ENCODE assay signal across 8 mouse cellular contexts in the genomic region with DNA sequence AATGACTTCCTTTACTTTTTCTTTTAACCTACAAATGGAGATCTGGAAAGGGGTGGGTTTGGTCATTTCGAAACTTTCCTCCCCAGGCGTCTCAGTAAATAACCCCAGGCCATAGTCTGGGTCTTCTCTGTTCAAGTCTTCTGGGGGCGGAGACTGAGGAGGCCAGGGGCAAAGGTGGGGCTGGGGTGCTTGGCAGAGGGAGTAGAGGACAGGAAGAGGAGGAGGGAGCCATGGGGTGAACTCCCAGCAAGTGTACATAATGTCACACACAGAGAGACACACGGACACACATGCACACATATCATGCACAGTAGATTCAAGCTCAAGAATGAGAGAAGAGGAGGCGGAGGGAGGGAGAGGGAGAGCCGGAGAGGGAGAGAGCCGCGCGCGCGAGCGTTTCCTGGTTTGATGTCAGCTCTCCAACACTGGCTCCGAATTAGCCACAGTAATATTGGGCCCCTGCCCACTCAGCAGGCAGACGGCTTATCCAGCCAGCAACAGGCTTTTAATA.
A peak's percentile ranks its signal among the peaks of the same experiment; 100 is the strongest.
DNase-seq lines count a peak whose midpoint lies in the region; ATAC-seq and TF ChIP-seq lines count a peak whose summit lies in the region.

No protein-coding gene starts in this region.

- ATAC-seq in embryonic facial prominence, embryonic 11.5 days (replicated peaks; ENCODE audit: insufficient number of reproducible peaks, low FRiP score, low TSS enrichment, low read depth) = peak; percentile 64; the same call in 1 of the 2 replicates
- ATAC-seq in midbrain, postnatal 0 days (ENCODE audit: low FRiP score) = peak; percentile 47; the same call in 1 of the 2 replicates

- WGBS in embryonic facial prominence, embryonic 11.5 days = 3% methylated on average over 14 of the region's 14 CpGs
- WGBS in heart, embryonic 10.5 days = 6% methylated on average over 14 of the region's 14 CpGs
- WGBS in midbrain, postnatal 0 days = 4% methylated on average over 14 of the region's 14 CpGs
- WGBS in thymus, adult 2 months = 11% methylated on average over 14 of the region's 14 CpGs

- H3K27me3 ChIP-seq in embryonic facial prominence, embryonic 11.5 days (ENCODE audit: control insufficient read depth, insufficient read depth, low read length) = no peaks in the 10 kb centered on the region
- no peaks in the 10 kb centered on the region for H3K27me3 ChIP-seq in heart, embryonic 10.5 days (ENCODE audit: insufficient read depth, poor library complexity, severe bottlenecking)
- H3K27me3 ChIP-seq in midbrain, postnatal 0 days (ENCODE audit: insufficient read depth, low read length) = no peaks in the 10 kb centered on the region
- H3K27me3 ChIP-seq in thymus, adult 2 months (ENCODE audit: control insufficient read depth, insufficient read depth, low read length) = no peaks in the 10 kb centered on the region

- H3K27ac ChIP-seq in embryonic facial prominence, embryonic 11.5 days (replicated peaks; ENCODE audit: low read depth, low read length) = no peak overlapping the region
- H3K27ac ChIP-seq in heart, embryonic 10.5 days = peak overlapping the region; percentile 87
- no peak overlapping the region for H3K27ac ChIP-seq in midbrain, postnatal 0 days (ENCODE audit: low read depth, low read length)
- no peak overlapping the region for H3K27ac ChIP-seq in thymus, adult 2 months (ENCODE audit: control insufficient read depth, insufficient read depth, low read length)

- H3K4me1 ChIP-seq in embryonic facial prominence, embryonic 11.5 days (ENCODE audit: control insufficient read depth, insufficient read depth, low read length) = no peaks in the 10 kb centered on the region; the same call in 1 of the 2 replicates
- peaks cover 36% of the 10 kb centered on the region for H3K4me1 ChIP-seq in heart, embryonic 10.5 days
- H3K4me1 ChIP-seq in midbrain, postnatal 0 days (ENCODE audit: insufficient read depth, low read length) = no peaks in the 10 kb centered on the region; the same call in 1 of the 2 replicates
- H3K4me1 ChIP-seq in thymus, adult 2 months (replicated peaks; ENCODE audit: control insufficient read depth, insufficient read depth, low read length) = peaks cover 9% of the 10 kb centered on the region; the same call in 1 of the 2 replicates

- TF ChIP-seq CTCF in midbrain, postnatal 0 days (IDR thresholded peaks at IDR 0.05) = no peak
- no peak for TF ChIP-seq CTCF in thymus, adult 2 months (IDR thresholded peaks at IDR 0.05; ENCODE audit: borderline replicate concordance, control insufficient read depth, extremely low read depth, insufficient read depth, low read length, poor library complexity)

- DNase-seq in ovary, adult 18-20 months (ENCODE audit: low spot score) = peak; percentile 32
- no peak for DNase-seq in ovary, postnatal 10 days (ENCODE audit: low spot score)
- DNase-seq in embryonic facial prominence, embryonic 11.5 days (ENCODE audit: low spot score) = peak; percentile 69
- DNase-seq in heart, embryonic 10.5 days (ENCODE audit: low spot score) = peak; percentile 77
- DNase-seq in kidney, adult 18-20 months = peak; percentile 49
- DNase-seq in liver = peak; percentile 40
- peak; percentile 82 for DNase-seq in midbrain, postnatal 0 days (ENCODE audit: low spot score)
- peak; percentile 43 for DNase-seq in thymus, adult 2 months

- peak overlapping the region; percentile 37 for H3K9ac ChIP-seq in embryonic facial prominence, embryonic 11.5 days (replicated peaks; ENCODE audit: low read length)
- no peak overlapping the region for H3K9ac ChIP-seq in midbrain, postnatal 0 days (replicated peaks; ENCODE audit: low read length, poor library complexity, severe bottlenecking)

- peak overlapping the region; percentile 11; the same call in 1 of the 2 replicates for H3K4me3 ChIP-seq in embryonic facial prominence, embryonic 11.5 days (ENCODE audit: low read depth, low read length)
- peak overlapping the region; percentile 44 for H3K4me3 ChIP-seq in heart, embryonic 10.5 days
- H3K4me3 ChIP-seq in midbrain, postnatal 0 days (ENCODE audit: low read depth, low read length) = peak overlapping the region; percentile 5; the same call in 1 of the 2 replicates
- peak overlapping the region; percentile 3; the same call in 1 of the 2 replicates for H3K4me3 ChIP-seq in thymus, adult 2 months (ENCODE audit: control insufficient read depth, insufficient read depth, low read length)

- H3K4me2 ChIP-seq in embryonic facial prominence, embryonic 11.5 days (ENCODE audit: low read depth, low read length) = peak overlapping the region; percentile 48
- H3K4me2 ChIP-seq in midbrain, postnatal 0 days (ENCODE audit: low read depth, low read length, poor library complexity, severe bottlenecking) = peak overlapping the region; percentile 40

- no peaks in the 10 kb centered on the region for H3K36me3 ChIP-seq in embryonic facial prominence, embryonic 11.5 days (replicated peaks; ENCODE audit: control insufficient read depth, insufficient read depth, low read depth, low read length)
- no peaks in the 10 kb centered on the region for H3K36me3 ChIP-seq in heart, embryonic 10.5 days
- H3K36me3 ChIP-seq in midbrain, postnatal 0 days (ENCODE audit: insufficient read depth, low read length) = no peaks in the 10 kb centered on the region
- H3K36me3 ChIP-seq in thymus, adult 2 months (ENCODE audit: control insufficient read depth, insufficient read depth, low read length) = no peaks in the 10 kb centered on the region

- no peak for TF ChIP-seq POLR2A in thymus, adult 2 months (IDR thresholded peaks at IDR 0.05; ENCODE audit: control insufficient read depth, extremely low read depth, insufficient read depth, low read length, poor library complexity)

- no peaks in the 10 kb centered on the region for H3K9me3 ChIP-seq in embryonic facial prominence, embryonic 11.5 days (replicated peaks; ENCODE audit: control insufficient read depth, low read length)
- no peaks in the 10 kb centered on the region for H3K9me3 ChIP-seq in heart, embryonic 10.5 days
- no peaks in the 10 kb centered on the region for H3K9me3 ChIP-seq in midbrain, postnatal 0 days (ENCODE audit: low read length)
